Mouse (Mus musculus): ENCODE measurements at regions not wholly inside any gene's neighbourhood (a gene's known extent, or its start where the extent isn't known, plus 50 kb on each side); places are given as distances from the start of the nearest gene placed in this dataset.

DNA sequence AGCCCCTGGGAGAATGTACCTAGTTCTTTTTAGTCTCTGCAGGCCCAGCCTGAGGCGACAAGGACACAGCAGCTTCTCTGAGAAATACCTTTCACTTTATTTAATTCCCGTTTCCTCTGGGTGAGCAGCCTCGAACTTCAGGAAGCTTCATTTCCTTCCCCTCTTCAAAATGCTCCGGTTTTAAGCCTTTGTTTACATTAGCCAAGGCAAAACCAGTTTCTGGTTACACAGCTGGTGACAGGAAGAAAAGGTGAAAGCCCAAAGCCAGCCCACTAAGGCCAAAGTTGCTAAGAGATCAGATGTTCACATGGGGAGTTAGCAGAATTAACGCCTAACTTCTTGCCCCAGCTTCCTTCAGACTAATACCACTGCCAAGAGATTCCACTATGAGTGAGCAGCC lies 127.4 kb upstream of the Lgalsl start:
- TF ChIP-seq CTCF (IDR thresholded peaks at IDR 0.05; ENCODE audit: low read depth) (no peak), EP300 (IDR thresholded peaks at IDR 0.05; ENCODE audit: low read depth) (no peak)

Data from liver, postnatal 0 days (tissue).